Mouse (Mus musculus) lung, adult 2 months (tissue): Measurements from ENCODE around the gene Mogs.

Experiments used
- CTCF ChIP-seq: fragments of 200-500 bp; IDR thresholded peaks from 2 replicates; pipeline ENCODE4 v1.5.1; 2011; ENCODE audit warnings: mild to moderate bottlenecking, low read length, control low read depth; ENCODE audit not compliant: insufficient read depth
- POLR2A ChIP-seq: fragments of 200-500 bp; IDR thresholded peaks from 2 replicates; pipeline ENCODE4 v1.6.1; 2011; ENCODE audit warnings: low read depth, mild to moderate bottlenecking, control low read depth, low read length, borderline replicate concordance; ENCODE audit errors: extremely low read depth

DNA sequence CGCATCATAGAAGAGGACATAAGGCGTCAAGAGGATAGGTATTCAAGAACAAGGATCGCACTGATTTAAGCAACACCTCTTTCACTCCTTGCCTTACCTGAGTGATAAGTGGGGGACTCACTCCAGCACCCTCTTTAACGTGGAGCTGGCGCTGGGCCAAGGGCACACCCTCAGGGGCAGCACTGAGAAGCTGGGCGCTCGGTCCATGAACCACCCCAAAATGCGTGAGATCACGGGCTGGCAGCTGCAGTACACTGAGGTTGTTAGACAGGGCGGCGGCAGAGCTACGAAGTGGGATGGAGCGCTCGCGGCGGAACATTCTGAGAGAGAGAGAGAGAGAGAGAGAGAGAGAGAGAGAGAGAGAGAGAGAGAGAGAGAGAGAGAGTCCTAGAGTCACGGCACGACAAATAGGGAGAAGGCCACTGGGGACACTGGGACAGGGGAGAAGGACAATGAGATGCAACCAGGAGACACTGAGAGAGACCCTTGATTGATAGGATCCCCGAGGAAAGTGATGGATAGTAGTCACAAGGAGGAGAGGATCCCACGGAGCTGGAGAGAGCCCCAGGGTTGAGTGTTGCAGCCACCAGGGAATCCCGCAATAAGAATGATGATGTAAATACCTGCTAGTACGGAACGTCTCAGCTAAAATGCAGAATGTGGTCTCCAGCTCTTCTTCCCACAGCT lies 40.4 kb downstream of the Mogs start:
- TF ChIP-seq POLR2A (no peak), CTCF (no peak)
